ENCODE assay signal across 10 mouse cellular contexts in the genomic region with DNA sequence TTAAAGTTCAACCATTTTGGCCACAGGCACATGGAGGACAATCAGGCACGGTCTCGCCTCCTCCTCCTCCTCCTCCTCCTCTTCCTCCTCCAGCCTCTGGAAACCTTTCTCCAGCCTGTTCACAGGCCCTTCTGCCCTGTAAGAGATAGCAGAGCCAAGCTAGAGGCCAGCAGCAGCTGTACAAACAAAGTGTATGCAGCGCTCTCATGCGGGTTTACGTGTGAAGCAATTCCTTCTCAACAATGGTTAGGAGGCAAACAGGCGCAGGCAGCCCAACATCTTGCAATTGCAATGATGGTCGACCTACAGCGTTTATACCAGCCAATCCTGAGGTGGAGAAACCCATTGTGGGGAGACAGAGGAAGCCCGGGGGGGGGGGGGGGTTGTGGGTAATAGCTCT.
DNase-seq lines count a peak whose midpoint lies in the region; ATAC-seq and TF ChIP-seq lines count a peak whose summit lies in the region.
"Had no signal": no experiment of that assay in that cellular context is flagged by ENCODE, and none has a peak within 500 bp of the region (broad histone marks: within the 10 kb centered on the region; RNA-seq: fewer than 3 reads in every experiment).

No protein-coding gene starts in this region.

- H3K4me3 ChIP-seq in kidney, adult 2 months (ENCODE audit: insufficient read depth, low read depth, low read length): no peak overlapping the region
- H3K4me3 ChIP-seq in liver, embryonic 13.5 days (replicated peaks): no peak overlapping the region

- TF ChIP-seq CTCF in kidney, adult 2 months (conservative IDR thresholded peaks at IDR 0.05; ENCODE audit: insufficient read depth, insufficient read length, low read depth, low read length): no peak

- peak overlapping the region; percentile 13 for H3K27ac ChIP-seq in kidney, adult 2 months (ENCODE audit: insufficient read depth, low read depth, low read length)
- H3K27ac ChIP-seq in liver, embryonic 13.5 days: peak overlapping the region; percentile 53; the same call in 1 of the 2 replicates

- DNase-seq in kidney, adult 2 months: no peak
- DNase-seq in kidney, adult 18-20 months: no peak
- peak; percentile 23 for DNase-seq in adipocyte (ENCODE audit: low spot score)
- peak; percentile 17 for DNase-seq in heart, adult 8-10 months (ENCODE audit: low spot score)
- no peak for DNase-seq in liver, embryonic 13.5 days
- no peak for DNase-seq in left cerebral cortex, postnatal 4 days
- no peak for DNase-seq in gastrocnemius, adult 18-20 months (ENCODE audit: low spot score)
- no peak for DNase-seq in layer of hippocampus, adult 8-10 months (ENCODE audit: low spot score in 2 of 2)
- DNase-seq: cerebellum, adult 8-10 months had no signal

- 42% methylated on average over 9 of the region's 9 CpGs for WGBS in kidney, adult 2 months
- WGBS in liver, embryonic 13.5 days (ENCODE audit: insufficient replicate concordance): 23% methylated on average over 9 of the region's 9 CpGs

- no peaks in the 10 kb centered on the region; the same call in 1 of the 2 replicates for H3K36me3 ChIP-seq in kidney, adult 2 months (ENCODE audit: control insufficient read depth, insufficient read depth, low read length)
- H3K36me3 ChIP-seq in liver, embryonic 13.5 days: no peaks in the 10 kb centered on the region

- no peak for ATAC-seq in liver, embryonic 13.5 days (ENCODE audit: low read depth)
- ATAC-seq: CD4-positive, CD25-positive, alpha-beta regulatory T cell, adult 4 months had no signal

- H3K4me2 ChIP-seq in liver, embryonic 13.5 days: no peak overlapping the region

- no peaks in the 10 kb centered on the region for H3K9me3 ChIP-seq in liver, embryonic 13.5 days (replicated peaks)

- H3K27me3 ChIP-seq in kidney, adult 2 months (replicated peaks; ENCODE audit: control insufficient read depth, insufficient read depth, low read length): no peaks in the 10 kb centered on the region
- H3K27me3 ChIP-seq in liver, embryonic 13.5 days: no peaks in the 10 kb centered on the region

- no peak overlapping the region for H3K9ac ChIP-seq in liver, embryonic 13.5 days

- intact Hi-C loops in left cerebral cortex, postnatal 4 days (cut with DNase I): no loop called here

- no peak for TF ChIP-seq POLR2A in kidney, adult 2 months (IDR thresholded peaks at IDR 0.05; ENCODE audit: low read depth, low read length)

- H3K4me1 ChIP-seq in kidney, adult 2 months (ENCODE audit: control insufficient read depth, insufficient read depth, low read length): peaks cover 44% of the 10 kb centered on the region
- H3K4me1 ChIP-seq in liver, embryonic 13.5 days (replicated peaks): peaks cover 38% of the 10 kb centered on the region

Comparison
In these comparisons a context has a peak if more than half of its experiments do, and no peak if none do; other contexts are left out.
1. DNase-seq: peak in adipocyte (single experiment) and heart, adult 8-10 months (single experiment); none in kidney, adult 2 months (single experiment), kidney, adult 18-20 months (single experiment), liver, embryonic 13.5 days (single experiment), left cerebral cortex, postnatal 4 days (single experiment), gastrocnemius, adult 18-20 months (single experiment) and layer of hippocampus, adult 8-10 months (0 of 2).